ENCODE assay signal across 8 mouse cellular contexts in genomic region chr4:139669847-139670246, GRCm38 (mm10). TPM values are rescaled to one million over a fixed set of nuclear protein-coding genes. Genes with fewer than 3 reads are reported as not detected.
DNase-seq lines count a peak whose midpoint lies in the region; ATAC-seq lines count a peak whose summit lies in the region.

No protein-coding gene starts in this region.

- H3K27ac ChIP-seq in heart, embryonic 16.5 days (ENCODE audit: low read length): no peak overlapping the region
- no peak overlapping the region for H3K27ac ChIP-seq in lung, embryonic 16.5 days (ENCODE audit: low read length)

- H3K4me3 ChIP-seq in heart, embryonic 16.5 days (ENCODE audit: low read length): no peak overlapping the region
- H3K4me3 ChIP-seq in lung, embryonic 16.5 days (ENCODE audit: low read length): no peak overlapping the region

- H3K4me1 ChIP-seq in heart, embryonic 16.5 days (ENCODE audit: control insufficient read depth, insufficient read depth, low read length): no peaks in the 10 kb centered on the region
- no peaks in the 10 kb centered on the region for H3K4me1 ChIP-seq in lung, embryonic 16.5 days (replicated peaks; ENCODE audit: control insufficient read depth, insufficient read depth, low read length)

- H3K9ac ChIP-seq in heart, embryonic 16.5 days (ENCODE audit: low read length): no peak overlapping the region
- no peak overlapping the region for H3K9ac ChIP-seq in lung, embryonic 16.5 days (ENCODE audit: low read length)

- 0 out of 2 replicates have a peak, but pooled peaks have one; percentile 49 for ATAC-seq in heart, embryonic 16.5 days (replicated peaks; ENCODE audit: extremely low read depth, insufficient read depth, low FRiP score)
- ATAC-seq in lung, embryonic 16.5 days (ENCODE audit: low read depth): peak; percentile 64; the same call in 1 of the 2 replicates

- H3K27me3 ChIP-seq in heart, embryonic 16.5 days (ENCODE audit: control insufficient read depth, insufficient read depth, low read length): no peaks in the 10 kb centered on the region
- H3K27me3 ChIP-seq in lung, embryonic 16.5 days (ENCODE audit: control insufficient read depth, insufficient read depth, low read depth, low read length): no peaks in the 10 kb centered on the region

- no peaks in the 10 kb centered on the region for H3K9me3 ChIP-seq in heart, embryonic 16.5 days (replicated peaks; ENCODE audit: control insufficient read depth, low read length)
- H3K9me3 ChIP-seq in lung, embryonic 16.5 days (ENCODE audit: control insufficient read depth, low read length): no peaks in the 10 kb centered on the region

- 17% methylated on average over 6 of the region's 6 CpGs for WGBS in heart, embryonic 16.5 days
- WGBS in lung, embryonic 16.5 days: 14% methylated on average over 6 of the region's 6 CpGs

- peak; percentile 37 for DNase-seq in gastrocnemius, adult 18-20 months (ENCODE audit: low spot score)
- no peak for DNase-seq in gastrocnemius, postnatal 25 days
- DNase-seq in MEL-GATA-1-ER (ENCODE audit: extremely low read depth, low read depth): peak; percentile 1
- DNase-seq in cerebellum, postnatal 14 days: peak; percentile 79 to 82
- DNase-seq in kidney, postnatal 36 days: peak; percentile 59 to 83
- peak; percentile 41 for DNase-seq in right cerebral cortex, postnatal 4 days

- H3K36me3 ChIP-seq in heart, embryonic 16.5 days (ENCODE audit: control insufficient read depth, insufficient read depth): no peaks in the 10 kb centered on the region
- H3K36me3 ChIP-seq in lung, embryonic 16.5 days (ENCODE audit: control insufficient read depth, insufficient read depth, low read length): no peaks in the 10 kb centered on the region

- H3K4me2 ChIP-seq in heart, embryonic 16.5 days (ENCODE audit: low read depth, low read length): no peak overlapping the region
- H3K4me2 ChIP-seq in lung, embryonic 16.5 days (ENCODE audit: low read depth, low read length): no peak overlapping the region

RNA-seq across cellular contexts. Expression of gene Tas1r2, which starts 16.5 kb away (rescaled TPM):
- not detected for total RNA-seq in gastrocnemius, adult 18-20 months (2021)
- total RNA-seq in gastrocnemius, postnatal 25 days (2021): not detected
- not detected in 2 replicates for polyA plus RNA-seq in heart, embryonic 16.5 days (2015; fragmentation: Nextera tagmentation; extraction: Ambion mirVana)
- not detected in 2 replicates for polyA plus RNA-seq in lung, embryonic 16.5 days (2015; fragmentation: Nextera tagmentation; extraction: Ambion mirVana)

RNA-seq across cellular contexts. Expression of gene Aldh4a1, which starts 47.2 kb away (rescaled TPM):
- total RNA-seq in gastrocnemius, adult 18-20 months (2021): 10 to 100 TPM; 57.6 to 64.8 TPM
- total RNA-seq in gastrocnemius, postnatal 25 days (2021): 10 to 100 TPM; 62.2 to 72.0 TPM
- 36.5 and 37.4 TPM in 2 replicates for polyA plus RNA-seq in heart, embryonic 16.5 days (2015; fragmentation: Nextera tagmentation; extraction: Ambion mirVana)
- polyA plus RNA-seq in lung, embryonic 16.5 days (2015; fragmentation: Nextera tagmentation; extraction: Ambion mirVana): 25.5 and 30.7 TPM in 2 replicates
